Mouse (Mus musculus): ENCODE data around the gene Parvb. TPM values are rescaled to one million over a fixed set of nuclear protein-coding genes. Genes with fewer than 3 reads are reported as not detected.

The Parvb gene
- 4.7 and 6.7 TPM in 2 replicates for polyA plus RNA-seq (2012)

DNA sequence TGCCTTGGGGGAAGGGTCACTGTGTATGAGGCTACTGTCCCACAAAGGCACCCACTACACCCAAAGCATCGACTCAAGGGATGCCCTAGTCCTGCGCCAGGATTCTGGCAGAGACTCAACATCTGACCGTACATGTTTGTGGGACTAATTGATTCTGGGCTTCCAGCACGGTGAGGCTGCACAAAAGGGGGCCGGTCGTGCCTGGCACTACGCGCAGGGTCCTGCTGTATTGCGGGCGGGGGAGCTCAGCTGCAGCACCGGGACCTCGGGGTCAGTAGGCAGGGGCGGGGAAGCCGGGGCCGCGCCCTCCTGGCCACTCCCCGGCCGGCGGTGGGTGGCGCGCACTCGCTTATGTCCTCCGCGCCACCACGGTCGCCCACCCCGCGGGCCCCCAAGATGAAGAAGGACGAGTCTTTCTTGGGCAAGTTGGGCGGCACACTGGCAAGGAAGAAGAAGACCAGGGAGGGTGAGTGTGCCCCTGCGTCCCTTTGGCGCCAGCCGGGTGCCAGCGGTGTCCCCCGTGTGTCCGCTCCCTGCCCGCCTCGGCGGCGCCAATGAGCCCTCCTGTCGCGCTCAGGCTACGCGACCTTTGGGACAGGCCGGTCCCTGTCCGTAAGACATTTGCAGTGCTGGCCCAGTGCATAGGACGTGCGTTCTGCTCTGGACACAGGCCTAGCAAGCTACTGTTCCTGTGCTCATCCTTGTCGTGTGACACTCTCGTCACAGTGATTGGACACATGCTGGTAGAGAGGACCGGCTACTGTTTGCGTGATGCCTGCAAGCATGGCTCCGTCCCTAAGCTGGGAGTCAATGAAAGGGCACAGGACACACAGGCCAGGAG is at the start of gene Parvb:
Gene Parvb, plus strand, starts transcription at position 323 of the 841 bp plus-strand sequence.

GRCm38 (mm10) chr15:84192058-84192791 is 39.6 kb upstream of the Parvb start, which contains the start of gene Samm50:
Samm50 (plus strand) TSS chr15:84192241.

GRCm38 (mm10) chr15:84323966-84324869 is 92.4 kb downstream of the Parvb start, which contains the start of gene Parvg:
Parvg (plus strand) TSS chr15:84324026.

Other genes starting within 250 kb of the Parvb start
- not detected in 2 replicates for gene Efcab6, start 166.7 kb upstream of the Parvb start, polyA plus RNA-seq (2012)
- gene Sult4a1, start 126.3 kb upstream of the Parvb start, polyA plus RNA-seq (2012): 0.15 TPM in 1 of 2 replicates, not detected in the other
- gene Pnpla5, start 108.9 kb upstream of the Parvb start, polyA plus RNA-seq (2012): not detected in 2 replicates
- gene Pnpla3, start 64.2 kb upstream of the Parvb start, polyA plus RNA-seq (2012): not detected in 2 replicates
- gene Samm50, start 39.8 kb upstream of the Parvb start, polyA plus RNA-seq (2012): 37.6 and 43.8 TPM in 2 replicates
- gene Parvg, start 92.0 kb downstream of the Parvb start, polyA plus RNA-seq (2012): 121 and 124 TPM in 2 replicates
- 0.02 TPM in 1 of 2 replicates, not detected in the other for gene Shisal1, start 215.1 kb downstream of the Parvb start, polyA plus RNA-seq (2012)